Mouse (Mus musculus): Measurements from ENCODE around the gene Slc19a3.

DNA sequence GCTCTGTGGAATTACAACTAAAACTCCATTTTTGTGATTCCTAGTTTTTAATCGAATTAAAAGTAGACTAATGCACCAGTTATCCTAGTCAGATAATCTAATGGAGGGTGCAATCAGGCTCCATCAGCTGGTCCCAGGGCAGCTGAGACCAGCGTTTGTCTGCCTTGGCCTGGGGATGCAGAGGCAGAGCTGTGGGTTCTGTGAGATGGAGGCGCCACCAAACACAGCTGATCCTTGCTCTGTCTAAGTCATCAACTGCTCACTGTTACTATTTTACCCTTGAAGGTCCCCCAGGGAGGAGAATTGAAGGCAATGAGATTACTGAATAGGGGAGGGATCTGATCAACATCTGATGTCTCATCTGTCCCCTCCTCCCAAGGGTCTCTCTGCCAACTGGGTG, 71.8 kb downstream of the Slc19a3 start:
- TF ChIP-seq CTCF (IDR thresholded peaks at IDR 0.05; ENCODE audit: low read depth) (no peak), EP300 (optimal IDR thresholded peaks at IDR 0.05) (no peak)

Measured in stomach, postnatal 0 days (tissue).